Mouse (Mus musculus): ENCODE results near the gene Caln1.

DNA sequence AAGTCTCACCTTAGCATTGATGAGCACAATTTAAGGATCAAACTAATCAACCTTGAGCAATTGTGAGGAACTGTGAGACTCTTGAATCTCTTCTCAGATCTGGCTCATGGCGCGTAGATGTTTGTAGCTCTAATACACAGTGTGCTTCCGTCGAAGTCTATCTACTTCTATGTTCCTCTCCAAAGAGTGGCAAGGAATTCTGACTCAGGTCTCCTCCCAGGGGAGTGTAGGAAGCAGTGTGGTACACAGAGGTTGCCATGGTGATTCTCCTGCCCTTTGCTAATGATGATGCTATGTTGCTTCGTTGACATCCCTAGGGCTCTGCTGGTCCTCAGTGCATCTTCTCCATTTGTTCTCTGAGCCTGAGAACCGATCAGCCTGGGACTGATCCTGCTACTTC, 403.2 kb downstream of the Caln1 start:
- no peak for TF ChIP-seq MAZ (IDR thresholded peaks at IDR 0.05; ENCODE audit: low read depth, low read length)
- no peak for TF ChIP-seq CTCF (IDR thresholded peaks at IDR 0.05 in 2 of 3, conservative IDR thresholded peaks at IDR 0.05 in 1 of 3; ENCODE audit: control insufficient read depth in 1 of 3, insufficient read depth in 1 of 3, low read depth in 2 of 3, low read length in 3 of 3, poor library complexity in 1 of 3, severe bottlenecking in 1 of 3)
- no peak for TF ChIP-seq ZNF384 (IDR thresholded peaks at IDR 0.05; ENCODE audit: low read depth, low read length)
- TF ChIP-seq HCFC1 (IDR thresholded peaks at IDR 0.05; ENCODE audit: low read depth, low read length), result no peak
- TF ChIP-seq E2F4 (IDR thresholded peaks at IDR 0.05; ENCODE audit: borderline replicate concordance, low read depth, low read length), result no peak
- no peak for TF ChIP-seq KAT2A (conservative IDR thresholded peaks at IDR 0.05; ENCODE audit: low read depth, low read length)
